Mouse (Mus musculus) T-helper 2 cell (primary cell): ENCODE measurements at regions not wholly inside any gene's neighbourhood (a gene's known extent, or its start where the extent isn't known, plus 50 kb on each side); places are given as distances from the start of the nearest gene placed in this dataset.

ENCODE experiments used
- in situ Hi-C: fragments of 300-600 bp; cut with MboI, MseI; formaldehyde crosslinking; loops from one replicate; pipeline ENCODE4 v1.15.1; 2025; ENCODE audit warnings: high pct_unique_total_duplicates

- in situ Hi-C loops, result no loop called here
These were observed 525.6 kb upstream of the Man1a start for GRCm38 (mm10) chr10:54601993-54602392.

GRCm38 (mm10) chr10:54595072-54595471 lies 518.7 kb upstream of the Man1a start:
- in situ Hi-C loops, result no loop called here

DNA sequence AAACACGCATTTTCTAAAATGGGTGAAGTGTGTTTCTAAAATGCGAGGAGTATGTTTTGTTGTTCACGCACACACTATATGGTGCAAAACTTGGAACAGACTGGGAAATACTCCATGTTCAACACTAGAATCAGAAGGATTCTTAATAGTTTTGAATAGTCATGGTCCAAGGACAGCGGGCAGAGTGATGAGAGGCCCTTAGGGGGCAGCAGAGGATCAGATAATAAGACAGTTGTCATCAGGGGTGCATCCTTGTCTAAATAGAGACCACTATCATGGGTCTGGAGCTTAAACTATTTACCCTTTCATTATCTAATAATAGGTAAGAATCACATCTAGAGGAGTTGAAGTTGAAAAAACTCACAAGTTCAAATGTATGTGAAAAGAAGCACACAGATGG lies 482.2 kb upstream of the Man1a start:
- in situ Hi-C loops, result no loop called here

- in situ Hi-C loops, result no loop called here
These were observed 475.5 kb upstream of the Man1a start for GRCm38 (mm10) chr10:54551734-54552397.

DNA sequence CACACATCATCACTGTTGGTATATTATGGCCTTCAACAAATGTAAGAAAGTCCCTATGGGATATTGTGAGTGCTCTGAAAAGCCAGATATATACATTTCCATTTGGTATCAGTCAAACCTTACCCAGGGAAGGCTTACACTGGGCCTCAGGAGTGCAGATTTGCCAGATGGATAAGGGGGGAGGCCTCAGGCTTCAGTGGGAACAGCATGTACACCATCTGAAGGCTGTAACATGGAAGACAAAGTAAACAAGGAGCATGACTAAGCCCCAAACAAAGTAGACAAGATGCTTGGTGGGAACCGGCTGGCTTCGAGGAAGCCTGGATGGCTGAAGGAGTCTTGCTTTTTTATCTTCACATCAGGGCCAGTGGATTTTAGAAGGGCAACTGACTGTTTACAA lies 474.3 kb upstream of the Man1a start:
- in situ Hi-C loops, result no loop called here

DNA sequence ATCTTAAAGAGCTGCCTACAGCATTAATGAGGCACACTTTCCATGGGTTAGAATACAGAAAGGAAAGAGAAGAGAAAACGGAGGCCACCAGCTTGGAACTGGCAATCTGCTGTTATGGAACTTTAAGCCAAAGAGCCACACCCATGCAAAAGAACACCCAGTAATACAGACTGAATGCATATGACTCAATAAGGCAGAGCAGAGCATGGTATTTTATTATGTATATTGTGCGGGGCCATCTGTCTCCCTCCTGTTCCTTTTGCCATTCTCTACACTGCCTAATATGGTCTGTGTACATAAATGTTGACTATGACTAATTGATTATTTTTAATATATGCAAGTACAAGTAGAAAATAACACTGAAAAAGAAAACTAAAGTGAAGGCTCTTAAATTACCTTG lies 472.6 kb upstream of the Man1a start:
- in situ Hi-C loops, result loop anchor here (10.0 kb wide), 1 partner anchor 166 kb away; no protein-coding TSS in a partner anchor

DNA sequence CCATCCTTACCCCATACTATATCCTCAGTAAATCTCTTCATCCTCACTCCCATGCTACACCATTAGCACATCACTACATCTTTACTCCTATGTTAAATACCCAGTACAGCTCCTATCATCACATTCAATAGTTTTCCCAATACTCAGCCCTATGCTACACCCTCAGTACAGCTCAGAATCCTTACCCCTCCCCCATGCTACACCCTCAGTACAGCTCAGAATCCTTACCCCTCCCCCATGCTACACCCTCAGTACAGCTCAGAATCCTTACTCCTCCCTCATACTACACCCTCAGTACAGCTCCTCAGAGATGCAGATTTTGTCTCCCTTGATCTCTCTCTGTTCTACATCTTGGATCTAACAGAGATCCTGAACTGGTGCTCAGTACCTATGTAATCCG lies 472.1 kb upstream of the Man1a start:
- in situ Hi-C loops, result loop anchor here (10.0 kb wide), 1 partner anchor 166 kb away; no protein-coding TSS in a partner anchor

- in situ Hi-C loops, result no loop called here
These were observed 456.2 kb upstream of the Man1a start for GRCm38 (mm10) chr10:54532581-54532980.

DNA sequence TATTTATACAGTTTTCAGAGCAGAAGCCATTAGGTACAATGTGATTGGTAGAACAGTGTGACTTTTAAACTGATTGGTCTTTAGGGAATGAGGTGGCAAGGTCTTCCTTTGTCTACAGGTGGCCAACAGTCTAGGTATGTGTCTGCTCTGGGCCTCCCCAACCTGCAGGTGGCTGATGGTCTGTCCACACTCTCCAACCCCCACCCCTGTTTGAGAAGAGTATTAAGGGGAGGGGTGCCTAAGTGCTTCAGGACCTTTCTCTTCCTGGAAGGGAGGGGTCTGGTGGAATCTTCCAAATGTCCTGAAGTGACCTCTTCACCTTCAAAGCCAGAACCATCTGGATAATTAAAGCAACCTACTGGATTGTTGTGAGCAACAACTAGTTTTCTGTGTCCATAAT lies 434.4 kb upstream of the Man1a start:
- in situ Hi-C loops, result no loop called here

DNA sequence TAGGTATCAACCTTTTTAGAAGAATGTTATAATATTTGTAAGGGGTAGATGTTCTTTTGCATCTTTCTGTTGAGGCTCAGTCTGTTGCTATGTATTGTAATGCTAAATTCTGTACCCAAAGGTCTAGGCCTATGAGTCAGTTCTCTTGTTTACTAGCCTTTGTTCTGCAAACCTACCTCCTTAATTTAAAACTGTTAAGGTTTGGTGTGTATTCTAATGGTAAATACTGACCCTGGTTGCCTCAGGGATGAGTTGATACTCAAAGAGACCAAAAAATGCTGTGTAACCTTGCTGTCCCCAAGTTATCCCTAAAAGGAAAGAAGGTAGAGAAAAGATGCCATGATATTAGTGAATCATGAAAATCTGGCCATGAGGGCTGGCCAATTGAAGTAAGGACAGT lies 433.4 kb upstream of the Man1a start:
- in situ Hi-C loops, result no loop called here
